Mouse (Mus musculus) lung, postnatal 0 days (tissue): ENCODE results near the gene Adora1. TPM values are rescaled to one million over a fixed set of nuclear protein-coding genes. Genes with fewer than 3 reads are reported as not detected.

Source experiments
- ATAC-seq: fragments of 200-750 bp; cut with Nextera tagmentation; 2 replicates; pipeline ENCODE4 v1.8.0; 2017; ENCODE audit warnings: moderate library complexity
- DNase-seq: peaks from one replicate; pipeline ENCODE4 v3.0.0-alpha.2; 2016; ENCODE audit warnings: low spot score
- H3K27ac ChIP-seq: fragments of 300-500 bp; sonication (generic); 2 replicates; pipeline ENCODE4 v1.5.1; 2014; ENCODE audit warnings: antibody characterized with exemption, mild to moderate bottlenecking, low read length, mixed read lengths
- H3K27me3 ChIP-seq: fragments of 300-500 bp; sonication (generic); replicated peaks from 2 replicates; pipeline ENCODE4 v1.6.1; 2014; ENCODE audit warnings: low read length, mixed read lengths; ENCODE audit not compliant: insufficient read depth
- H3K36me3 ChIP-seq: fragments of 300-500 bp; sonication (generic); 2 replicates; pipeline ENCODE4 v1.6.1; 2014; ENCODE audit warnings: low read length, mixed read lengths; ENCODE audit not compliant: insufficient read depth
- H3K4me1 ChIP-seq: fragments of 300-500 bp; sonication (generic); 2 replicates; pipeline ENCODE4 v1.6.1; 2014; ENCODE audit warnings: antibody characterized with exemption, low read depth, low read length, mixed read lengths; ENCODE audit not compliant: insufficient read depth
- H3K4me2 ChIP-seq: fragments of 300-500 bp; sonication (generic); replicated peaks from 2 replicates; pipeline ENCODE4 v1.6.1; 2014; ENCODE audit warnings: low read depth, mild to moderate bottlenecking, low read length, moderate library complexity, mixed read lengths
- H3K4me3 ChIP-seq: fragments of 300-500 bp; sonication (generic); 2 replicates; pipeline ENCODE4 v1.5.1; 2014; ENCODE audit warnings: low read depth, low read length
- H3K9ac ChIP-seq: fragments of 300-500 bp; sonication (generic); replicated peaks from 2 replicates; pipeline ENCODE4 v1.6.1; 2014; ENCODE audit warnings: low read depth, mild to moderate bottlenecking
- H3K9me3 ChIP-seq: fragments of 300-500 bp; sonication (generic); 2 replicates; pipeline ENCODE4 v1.6.1; 2016; ENCODE audit warnings: low read length, mixed read lengths
- CTCF ChIP-seq: IDR thresholded peaks from 2 replicates; pipeline ENCODE4 v1.5.1; 2016; ENCODE audit warnings: antibody characterized with exemption, mild to moderate bottlenecking
- EP300 ChIP-seq: IDR thresholded peaks from 2 replicates; pipeline ENCODE4 v1.6.1; 2016; ENCODE audit warnings: antibody characterized with exemption, mild to moderate bottlenecking, control low read depth
- WGBS: fragments of 180-500 bp; shearing (Covaris S2); extraction: QIAGEN DNeasy Blood & Tissue Kit; methylation state at CpG from one replicate; pipeline ENCODE4 v1.1.7; 2014; 5-methylcytosine and 5-hydroxymethylcytosine counted together
- polyA plus RNA-seq: library from polyadenylated mRNA; unstranded; fragments of >200 nt; fragmentation: Nextera tagmentation; extraction: Ambion mirVana; gene quantifications from 2 replicates; pipeline ENCODE4 v1.2.1, GENCODE M21; 2015

Gene Adora1
- polyA plus RNA-seq, 1 experiment from 2014 or later, result 4.8 TPM

DNA sequence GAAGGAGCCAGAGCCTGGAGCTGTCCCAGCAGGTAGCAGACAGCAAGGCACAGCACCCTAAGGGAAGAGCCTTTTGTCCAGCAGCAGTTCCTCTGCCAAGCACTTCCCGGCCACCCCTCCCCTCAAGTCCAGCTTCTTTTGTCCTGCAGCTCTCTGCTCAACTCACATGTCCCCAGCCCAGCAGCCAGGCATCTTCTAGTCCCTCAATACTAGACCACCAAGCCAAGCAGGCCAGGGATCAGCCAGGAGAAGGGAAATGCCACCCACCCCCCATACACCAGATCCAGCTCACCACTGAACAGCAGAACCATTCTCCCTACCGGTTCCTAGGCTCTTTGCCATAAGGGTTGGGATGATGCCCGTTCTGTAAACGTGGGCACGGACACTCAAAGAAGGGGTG, 15.6 kb downstream of the Adora1 start:
- no peak for DNase-seq
- H3K9ac ChIP-seq, result no peak overlapping the region
- H3K27ac ChIP-seq, result no peak overlapping the region
- TF ChIP-seq CTCF (no peak), EP300 (no peak)
- H3K27me3 ChIP-seq, result no peaks in the 10 kb centered on the region
- H3K9me3 ChIP-seq, result no peaks in the 10 kb centered on the region
- H3K4me2 ChIP-seq, result no peak overlapping the region
- H3K36me3 ChIP-seq, result no peaks in the 10 kb centered on the region
- 87% methylated on average over 5 of the region's 5 CpGs for WGBS
- H3K4me3 ChIP-seq, result no peak overlapping the region
- ATAC-seq, result no peak
- 0 out of 2 replicates have a peak, but pooled peaks cover 5% of the 10 kb centered on the region for H3K4me1 ChIP-seq

DNA sequence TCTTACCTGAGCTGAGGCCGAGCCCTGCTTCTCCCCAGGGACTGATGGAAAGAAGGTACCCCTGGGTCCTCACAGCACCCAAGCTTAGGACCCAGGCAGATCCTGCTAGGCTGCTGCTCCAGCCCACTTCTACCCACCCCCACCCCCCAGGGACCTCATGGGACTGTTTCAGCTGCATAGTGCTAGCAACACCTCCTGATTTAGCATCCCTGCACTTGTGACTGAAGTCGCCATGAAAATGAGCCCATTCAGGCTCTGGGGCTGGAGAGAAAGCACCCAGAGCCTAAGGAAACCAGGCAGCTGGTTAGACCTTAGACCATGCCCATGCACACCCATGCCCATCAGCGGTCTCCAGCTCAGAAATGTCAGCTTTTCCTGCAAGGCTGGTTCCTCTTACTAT, 17.3 kb downstream of the Adora1 start:
- H3K27ac ChIP-seq, result no peak overlapping the region
- WGBS, result 72% methylated on average over 3 of the region's 3 CpGs

GRCm38 (mm10) chr1:134217028-134217481, 18.2 kb downstream of the Adora1 start:
- WGBS, result 42% methylated on average over 12 of the region's 12 CpGs
- H3K4me1 ChIP-seq, result no peaks in the 10 kb centered on the region

More for the DNA sequence above, 17.3 kb downstream of the Adora1 start:
- H3K4me3 ChIP-seq, result no peak overlapping the region
- H3K9me3 ChIP-seq, result no peaks in the 10 kb centered on the region
- ATAC-seq (no peak), DNase-seq (no peak)
- H3K27me3 ChIP-seq, result no peaks in the 10 kb centered on the region
- no peak overlapping the region for H3K9ac ChIP-seq
- no peak overlapping the region for H3K4me2 ChIP-seq
- no peak for TF ChIP-seq CTCF
- 0 out of 2 replicates have a peak, but pooled peaks cover 5% of the 10 kb centered on the region for H3K4me1 ChIP-seq
- no peaks in the 10 kb centered on the region for H3K36me3 ChIP-seq

DNA sequence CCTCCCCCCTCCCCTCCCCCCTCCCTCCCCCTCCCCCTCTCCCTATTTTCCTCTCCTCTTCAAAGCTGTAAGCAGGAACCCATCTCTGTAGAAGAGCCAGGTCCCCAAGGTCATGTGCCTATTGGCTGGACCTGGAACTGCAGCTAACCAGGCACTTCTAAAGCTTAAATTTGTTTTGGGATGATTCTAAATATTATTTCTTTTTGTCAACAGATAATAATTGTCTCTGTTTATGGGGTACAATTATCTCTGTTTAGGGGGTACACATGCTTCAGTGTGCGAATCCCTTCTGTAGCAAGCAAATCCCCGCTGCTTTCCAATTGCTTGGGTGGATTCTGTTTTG, 18.6 kb downstream of the Adora1 start:
- Histone ChIP-seq H3K36me3 (no peaks in the 10 kb centered on the region), H3K9ac (no peak overlapping the region), H3K27ac (no peak overlapping the region), H3K4me2 (no peak overlapping the region), H3K9me3 (no peaks in the 10 kb centered on the region), H3K4me1 (no peaks in the 10 kb centered on the region), H3K4me3 (no peak overlapping the region), H3K27me3 (no peaks in the 10 kb centered on the region)
- DNase-seq (no peak), ATAC-seq (no peak)
- TF ChIP-seq EP300, result no peak
- TF ChIP-seq CTCF, result no peak; the same call in 1 of the 2 replicates
- 85% methylated on average over 2 of the region's 2 CpGs for WGBS

More at GRCm38 (mm10) chr1:134217028-134217481, 18.2 kb downstream of the Adora1 start:
- ATAC-seq, result peak; percentile 43
- H3K9ac ChIP-seq, result no peak overlapping the region
- no peaks in the 10 kb centered on the region for H3K36me3 ChIP-seq
- no peak overlapping the region for H3K27ac ChIP-seq
- no peak overlapping the region for H3K4me3 ChIP-seq
- TF ChIP-seq CTCF (no peak), EP300 (no peak)
- H3K27me3 ChIP-seq, result no peaks in the 10 kb centered on the region
- no peaks in the 10 kb centered on the region for H3K9me3 ChIP-seq
- DNase-seq, result peak; percentile 49
- H3K4me2 ChIP-seq, result no peak overlapping the region

GRCm38 (mm10) chr1:134215751-134216628, 19.2 kb downstream of the Adora1 start:
- WGBS, result 48% methylated on average over 11 of the region's 11 CpGs

DNA sequence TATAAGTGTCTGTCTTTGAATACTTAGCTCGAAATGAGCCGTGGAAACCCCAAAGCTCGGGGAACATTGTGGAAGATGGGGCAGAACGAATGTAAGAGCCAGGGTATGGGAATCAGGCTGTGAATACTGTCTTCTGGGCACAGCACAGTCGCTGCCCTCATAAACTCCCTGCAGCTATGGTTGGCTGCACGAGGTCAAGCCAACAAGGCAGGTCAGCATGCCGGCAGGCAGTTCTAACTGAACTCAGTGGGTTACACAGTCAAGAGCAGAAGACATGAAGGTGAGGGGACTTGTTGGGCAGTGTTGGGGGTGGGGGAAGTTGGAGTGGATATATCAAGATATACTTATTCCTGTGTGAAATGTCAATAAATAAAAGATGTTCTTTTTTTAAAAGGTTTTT, 20.2 kb downstream of the Adora1 start:
- H3K27me3 ChIP-seq, result no peaks in the 10 kb centered on the region
- WGBS, result 61% methylated on average over 7 of the region's 7 CpGs
- no peak overlapping the region for H3K27ac ChIP-seq
- no peak overlapping the region for H3K4me2 ChIP-seq
- no peaks in the 10 kb centered on the region for H3K4me1 ChIP-seq
- TF ChIP-seq CTCF (no peak), EP300 (no peak)
- no peaks in the 10 kb centered on the region for H3K9me3 ChIP-seq
- no peak overlapping the region for H3K9ac ChIP-seq
- no peaks in the 10 kb centered on the region for H3K36me3 ChIP-seq
- no peak for ATAC-seq
- DNase-seq, result no peak
- no peak overlapping the region for H3K4me3 ChIP-seq

More at GRCm38 (mm10) chr1:134215751-134216628, 19.2 kb downstream of the Adora1 start:
- Histone ChIP-seq H3K4me2 (no peak overlapping the region), H3K27ac (no peak overlapping the region), H3K9ac (no peak overlapping the region), H3K27me3 (no peaks in the 10 kb centered on the region), H3K4me1 (no peaks in the 10 kb centered on the region), H3K36me3 (no peaks in the 10 kb centered on the region), H3K9me3 (no peaks in the 10 kb centered on the region), H3K4me3 (no peak overlapping the region)
- ATAC-seq (no peak), DNase-seq (no peak)
- TF ChIP-seq EP300 (no peak), CTCF (no peak)
